Mouse (Mus musculus): Measurements from ENCODE around the gene Cdk2.

DNA sequence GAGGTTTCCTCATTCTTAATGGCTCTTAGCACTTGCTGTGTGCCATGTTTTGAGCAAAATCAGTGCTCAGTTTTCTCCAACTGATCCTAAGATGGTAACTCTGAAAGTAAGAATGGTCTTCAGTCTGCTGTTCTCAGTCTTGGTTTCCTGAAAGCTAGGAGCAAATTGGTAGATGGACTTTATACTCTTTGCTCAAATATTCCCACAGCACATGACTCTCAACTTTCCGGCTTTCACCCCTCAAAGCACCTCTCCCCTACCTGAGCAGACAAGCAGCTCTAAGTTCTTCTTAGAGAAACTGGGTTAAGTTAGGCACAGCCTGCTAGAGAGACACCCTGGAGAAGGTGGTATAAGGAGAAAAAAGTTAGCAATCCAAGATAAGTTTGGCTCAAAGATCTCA lies 48.1 kb downstream of the Cdk2 start:
- no peak for TF ChIP-seq POLR2A (IDR thresholded peaks at IDR 0.05; ENCODE audit: low read depth, low read length)
- no peak for TF ChIP-seq CTCF (IDR thresholded peaks at IDR 0.05; ENCODE audit: extremely low read depth, insufficient read depth, insufficient read length, insufficient replicate concordance)
